Mouse (Mus musculus): ENCODE data around the gene Sertad1.

GRCm38 (mm10) chr7:27449256-27449862 is 37.4 kb upstream of the Sertad1 start:
- TF ChIP-seq CTCF (IDR thresholded peaks at IDR 0.05; ENCODE audit: control insufficient read depth, insufficient read depth, insufficient replicate concordance, low read depth, low read length) (peak; percentile 40; the same call in 1 of the 2 replicates), POLR2A (IDR thresholded peaks at IDR 0.05; ENCODE audit: control insufficient read depth, low read depth, low read length) (no peak)

Data from testis, adult 2 months (tissue).